Mouse (Mus musculus): ENCODE data around the gene Exoc3l4. TPM values are rescaled to one million over a fixed set of nuclear protein-coding genes. Genes with fewer than 3 reads are reported as not detected.

Exoc3l4 gene
- polyA plus RNA-seq, 1 experiment from 2014 or later, result 10.2 TPM

DNA sequence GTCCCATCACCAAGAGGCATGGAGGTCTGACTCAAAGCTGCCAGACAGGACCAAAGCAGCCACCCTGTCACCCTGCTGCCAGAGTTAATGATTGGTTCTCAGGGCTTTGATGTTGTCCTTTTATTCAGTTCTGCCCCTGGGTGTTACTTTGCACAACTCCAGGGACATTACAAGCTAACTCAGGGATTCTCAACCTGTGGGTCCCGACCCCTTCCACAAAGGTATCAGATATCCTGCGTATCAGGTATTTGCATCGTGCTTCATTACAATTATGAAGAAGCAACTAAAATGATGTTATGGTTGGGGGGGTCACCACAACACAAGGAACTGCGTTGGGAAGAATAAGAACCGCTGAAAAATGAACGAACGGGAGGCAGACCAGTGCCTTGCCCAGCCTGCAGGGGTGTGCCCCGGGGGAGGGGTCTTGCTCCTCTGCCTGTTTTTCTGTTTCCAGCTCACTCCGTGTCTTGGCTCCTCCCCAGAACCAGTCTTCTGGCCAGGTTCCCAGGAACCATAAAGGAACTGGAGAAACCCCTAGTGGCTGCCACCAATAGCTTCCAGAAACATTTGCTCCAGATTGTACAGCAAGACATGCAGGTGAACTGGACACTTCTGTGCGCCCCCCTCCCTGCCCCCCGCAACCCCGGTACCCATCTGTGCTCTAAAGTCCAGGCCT is 10.8 kb downstream of the Exoc3l4 start:
- H3K27ac ChIP-seq (replicated peaks), result no peak overlapping the region
- H3K36me3 ChIP-seq, result no peaks in the 10 kb centered on the region
- no peak overlapping the region for H3K4me3 ChIP-seq
- H3K4me2 ChIP-seq, result no peak overlapping the region
- H3K9ac ChIP-seq, result no peak overlapping the region
- peaks cover 97% of the 10 kb centered on the region for H3K27me3 ChIP-seq (replicated peaks)
- 54% methylated on average over 12 of the region's 12 CpGs for WGBS
- no peak for ATAC-seq (ENCODE audit: extremely low read depth, insufficient number of reproducible peaks, low FRiP score, low TSS enrichment)
- peaks cover 67% of the 10 kb centered on the region for H3K4me1 ChIP-seq
- no peaks in the 10 kb centered on the region for H3K9me3 ChIP-seq

DNA sequence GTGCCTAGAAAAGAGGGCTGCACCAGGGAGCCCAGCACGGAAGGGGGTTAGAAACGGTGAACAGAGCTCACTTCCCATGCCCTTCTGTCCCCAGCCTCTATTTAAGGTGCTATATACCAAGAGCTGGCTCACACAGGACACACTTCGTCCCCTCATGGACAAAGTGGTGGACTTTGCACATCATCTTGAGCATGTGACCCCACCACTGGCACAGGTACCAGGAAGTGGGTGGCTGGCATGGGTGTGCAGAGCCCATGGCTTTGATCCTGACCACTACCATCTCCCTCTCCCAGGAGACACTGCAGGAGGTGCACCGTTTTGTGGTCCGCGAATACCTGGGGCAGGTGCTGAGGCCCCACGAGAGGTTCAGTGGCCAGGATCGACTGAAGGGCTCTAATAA is 11.5 kb downstream of the Exoc3l4 start:
- peaks cover 71% of the 10 kb centered on the region for H3K4me1 ChIP-seq
- peak overlapping the region; percentile 81; the same call in 1 of the 2 replicates for H3K9ac ChIP-seq
- 27% methylated on average over 8 of the region's 8 CpGs for WGBS
- ATAC-seq (ENCODE audit: extremely low read depth, insufficient number of reproducible peaks, low FRiP score, low TSS enrichment), result no peak
- no peaks in the 10 kb centered on the region for H3K9me3 ChIP-seq
- peak overlapping the region; percentile 54; the same call in 1 of the 2 replicates for H3K4me3 ChIP-seq
- peak overlapping the region; percentile 69 for H3K27ac ChIP-seq (replicated peaks)
- H3K27me3 ChIP-seq (replicated peaks), result peaks cover 97% of the 10 kb centered on the region
- peak overlapping the region; percentile 83 for H3K4me2 ChIP-seq
- no peaks in the 10 kb centered on the region for H3K36me3 ChIP-seq

DNA sequence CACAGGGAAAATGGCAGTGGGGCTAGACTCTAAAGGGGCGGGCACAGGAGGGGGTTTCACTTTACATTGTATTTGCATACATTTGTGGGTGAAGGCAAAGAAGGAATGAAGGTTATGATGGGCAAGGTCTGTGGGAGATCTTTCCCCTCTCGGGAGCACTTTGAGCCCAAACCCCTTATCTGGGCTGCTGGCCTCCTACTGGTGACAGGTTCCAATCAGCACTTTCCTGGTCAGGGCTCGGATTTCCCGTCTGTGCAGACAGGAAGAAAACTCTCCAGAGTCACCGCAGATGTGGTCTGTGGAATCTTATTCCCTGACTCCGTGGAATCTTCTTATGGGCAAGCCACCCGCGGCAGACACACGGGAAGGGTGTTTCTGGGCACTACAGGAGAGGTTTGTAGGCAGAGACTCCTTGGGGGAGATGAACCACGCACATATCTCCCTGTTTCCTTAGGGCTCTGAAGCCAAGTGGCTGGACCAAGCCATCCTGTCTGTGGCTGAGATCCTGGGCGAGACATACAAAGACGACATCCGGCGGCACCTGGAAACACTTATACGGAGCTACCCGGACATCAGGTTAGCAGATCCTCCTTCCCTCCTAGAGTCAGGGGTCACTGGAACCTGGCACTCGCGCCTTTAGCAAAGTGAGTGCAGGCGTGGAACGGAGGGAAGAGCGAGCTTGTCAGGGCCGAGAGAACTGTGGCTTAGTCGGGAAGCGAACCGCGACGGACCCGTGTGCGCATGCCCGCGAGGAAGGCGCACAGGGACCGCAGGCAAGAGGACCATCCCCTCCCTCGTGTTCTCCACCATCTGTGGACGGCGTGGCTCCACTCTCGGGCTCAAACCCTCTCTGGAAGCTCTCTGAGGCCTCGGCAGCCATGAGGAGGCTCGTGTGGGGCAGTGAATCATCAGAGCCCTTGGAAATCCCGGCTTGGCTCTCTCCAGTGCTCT is 12.4 kb downstream of the Exoc3l4 start:
- peaks cover 69% of the 10 kb centered on the region for H3K4me1 ChIP-seq
- WGBS, result under 1% methylated on average over 40 of the region's 40 CpGs
- peaks cover 92% of the 10 kb centered on the region for H3K27me3 ChIP-seq (replicated peaks)
- ATAC-seq (ENCODE audit: extremely low read depth, insufficient number of reproducible peaks, low FRiP score, low TSS enrichment), result no peak
- no peaks in the 10 kb centered on the region for H3K36me3 ChIP-seq
- H3K4me2 ChIP-seq, result peak overlapping the region; percentile 83
- no peaks in the 10 kb centered on the region for H3K9me3 ChIP-seq
- peak overlapping the region; percentile 69 for H3K27ac ChIP-seq (replicated peaks)
- H3K9ac ChIP-seq, result peak overlapping the region; percentile 81
- peak overlapping the region; percentile 54 for H3K4me3 ChIP-seq

DNA sequence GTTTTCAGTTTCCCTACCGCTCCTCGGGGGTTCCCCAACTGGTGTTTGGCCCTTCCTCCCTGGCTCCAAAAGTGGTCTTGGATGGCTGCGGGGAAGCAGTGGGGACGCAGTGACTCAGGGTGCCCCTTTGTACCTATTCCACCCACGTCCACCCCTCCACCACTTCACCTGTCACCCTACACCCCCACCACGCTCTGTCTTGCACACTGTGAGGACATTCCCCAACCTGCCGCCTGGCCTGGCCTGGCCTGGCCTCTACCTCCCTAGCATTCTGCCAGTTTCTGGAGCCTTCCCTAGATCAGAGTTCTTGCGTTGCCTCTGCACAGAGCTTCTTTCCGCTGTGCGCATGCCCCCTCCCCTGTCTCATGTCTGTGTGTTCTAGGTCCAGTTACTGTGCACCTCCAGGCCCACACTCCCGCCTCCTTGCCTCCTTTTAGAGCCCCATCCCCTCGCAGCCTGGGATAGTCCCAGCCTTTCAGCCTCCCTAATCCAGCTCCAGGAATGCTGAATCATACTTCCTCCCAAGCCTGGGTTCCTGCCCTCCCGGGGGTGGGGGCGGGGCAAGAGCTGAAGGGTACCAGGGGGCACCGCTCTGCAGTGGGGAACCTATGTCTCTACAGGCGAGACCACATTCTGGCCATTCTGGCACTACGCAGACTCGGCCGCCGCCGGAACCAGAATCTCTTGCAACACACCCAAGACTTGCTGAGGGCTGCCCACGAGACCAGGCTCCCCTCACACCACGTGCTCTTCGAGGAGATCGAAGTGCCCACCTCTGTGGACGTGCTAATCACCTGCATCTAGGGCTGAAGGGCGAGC is 13.4 kb downstream of the Exoc3l4 start:
- Histone ChIP-seq H3K4me1 (peaks cover 79% of the 10 kb centered on the region), H3K27ac (replicated peaks) (peak overlapping the region; percentile 69), H3K4me3 (peak overlapping the region; percentile 54), H3K9ac (peak overlapping the region; percentile 81), H3K9me3 (no peaks in the 10 kb centered on the region), H3K27me3 (replicated peaks) (peaks cover 87% of the 10 kb centered on the region), H3K36me3 (no peaks in the 10 kb centered on the region), H3K4me2 (peak overlapping the region; percentile 83)
- WGBS, result 8% methylated on average over 27 of the region's 27 CpGs
- no peak; the same call in 1 of the 2 replicates for ATAC-seq (ENCODE audit: extremely low read depth, insufficient number of reproducible peaks, low FRiP score, low TSS enrichment)

DNA sequence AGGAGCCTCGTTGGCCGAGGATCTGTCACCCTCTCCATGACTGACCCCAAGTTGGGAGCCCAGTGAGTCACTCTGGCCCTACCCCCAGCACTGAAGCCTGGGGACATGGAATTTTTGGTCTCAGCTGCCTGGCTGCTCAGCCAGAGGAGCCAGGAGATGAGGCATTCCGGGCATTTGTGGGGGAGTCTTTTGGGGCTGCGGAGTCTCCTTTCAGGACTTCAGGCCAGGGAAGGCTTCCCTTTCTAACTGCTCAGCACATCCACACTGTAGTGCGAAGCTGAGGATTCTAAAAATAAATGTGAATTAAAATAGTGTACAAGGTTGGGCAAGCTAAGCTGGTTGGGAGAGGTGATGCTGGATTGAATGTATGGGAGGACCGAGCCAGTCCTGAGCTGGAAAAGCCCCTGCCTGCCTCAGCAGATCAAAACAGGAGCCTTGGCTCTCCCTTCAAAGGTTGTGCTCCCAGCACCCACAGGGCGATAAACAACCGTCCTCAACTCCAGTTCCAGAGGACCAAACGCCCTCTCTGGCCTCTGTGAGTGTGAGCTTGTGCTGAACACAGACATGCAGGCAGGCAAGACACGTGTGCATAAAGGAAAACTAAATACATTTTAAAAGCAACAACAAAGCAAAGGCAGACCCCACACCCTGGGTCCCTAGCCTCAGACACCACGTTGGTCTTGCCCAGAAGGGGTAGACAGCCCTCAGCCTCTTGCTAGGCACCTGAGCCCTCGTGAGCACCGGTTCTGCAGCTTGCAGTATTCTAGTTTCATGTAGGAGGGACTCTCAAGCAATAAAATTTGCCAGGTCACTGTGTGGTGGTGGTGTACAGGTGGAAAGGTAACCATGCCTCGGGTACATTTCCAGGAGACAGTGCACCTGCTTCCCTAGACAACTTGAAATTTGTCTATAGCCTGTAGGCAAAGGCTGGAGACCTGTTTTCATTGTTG is 14.3 kb downstream of the Exoc3l4 start:
- H3K9ac ChIP-seq, result 0 out of 2 replicates have a peak overlapping the region, but pooled peaks have one; percentile 81
- WGBS, result 28% methylated on average over 14 of the region's 14 CpGs
- no peak for ATAC-seq (ENCODE audit: extremely low read depth, insufficient number of reproducible peaks, low FRiP score, low TSS enrichment)
- peak overlapping the region; percentile 54 for H3K4me3 ChIP-seq
- peaks cover 78% of the 10 kb centered on the region for H3K4me1 ChIP-seq
- H3K27ac ChIP-seq (replicated peaks), result peak overlapping the region; percentile 75
- no peaks in the 10 kb centered on the region for H3K36me3 ChIP-seq
- no peaks in the 10 kb centered on the region for H3K9me3 ChIP-seq
- peak overlapping the region; percentile 83 for H3K4me2 ChIP-seq
- peaks cover 89% of the 10 kb centered on the region for H3K27me3 ChIP-seq (replicated peaks)

DNA sequence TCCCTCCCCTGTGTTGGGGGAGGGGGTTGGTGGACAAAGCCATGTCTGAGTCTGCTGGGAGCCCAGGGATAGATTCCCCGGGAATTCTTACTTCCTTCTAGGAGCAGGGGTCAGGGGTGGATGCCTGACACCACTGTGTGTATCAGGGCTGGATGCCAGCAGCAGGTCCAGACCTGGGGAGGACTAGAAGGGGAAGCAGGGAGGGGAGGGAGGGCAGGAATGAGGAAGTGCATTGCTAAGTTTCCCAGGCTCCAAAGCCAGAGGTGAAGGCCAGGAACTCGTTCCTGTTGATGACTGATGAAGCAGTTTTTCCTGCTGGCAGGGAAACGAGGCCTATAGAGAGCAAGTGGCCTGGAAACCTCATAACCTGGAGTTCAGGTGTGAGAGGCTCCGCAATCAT is 15.3 kb downstream of the Exoc3l4 start:
- Histone ChIP-seq H3K36me3 (no peaks in the 10 kb centered on the region), H3K4me2 (no peak overlapping the region), H3K4me1 (peaks cover 83% of the 10 kb centered on the region), H3K4me3 (no peak overlapping the region), H3K9ac (no peak overlapping the region), H3K27me3 (replicated peaks) (peaks cover 89% of the 10 kb centered on the region), H3K27ac (replicated peaks) (peak overlapping the region; percentile 75), H3K9me3 (no peaks in the 10 kb centered on the region)
- no peak for ATAC-seq (ENCODE audit: extremely low read depth, insufficient number of reproducible peaks, low FRiP score, low TSS enrichment)
- WGBS, result 36% methylated on average over 4 of the region's 4 CpGs

DNA sequence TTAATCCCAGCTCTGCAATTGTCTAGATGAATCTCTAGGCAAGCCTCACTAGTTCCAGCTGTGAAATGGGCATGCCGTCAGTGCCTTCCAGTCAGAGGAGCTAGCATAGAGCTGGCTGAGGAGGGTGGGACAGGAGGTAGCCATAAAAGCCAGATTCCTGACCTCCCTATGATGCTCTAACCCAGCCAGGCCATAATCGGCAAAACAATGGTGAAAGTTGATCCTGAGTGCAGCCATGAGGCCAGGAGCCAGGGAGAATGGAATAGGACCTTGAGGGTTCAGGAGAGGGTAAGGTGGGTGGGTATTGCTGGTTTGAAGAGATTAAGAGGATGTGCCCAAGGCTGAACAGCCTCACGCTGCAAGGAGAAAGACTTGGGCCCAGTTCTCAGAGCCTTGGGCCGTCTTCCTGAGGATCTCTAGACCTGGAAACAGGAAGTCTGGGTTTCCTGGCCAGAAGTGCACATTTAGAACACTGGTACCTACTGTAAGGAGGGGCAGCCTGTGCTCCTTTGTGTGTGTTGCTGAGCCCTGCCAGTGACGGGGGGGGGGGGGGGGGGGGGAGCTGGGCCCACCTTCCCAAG is 16.0 kb downstream of the Exoc3l4 start:
- no peak overlapping the region for H3K4me3 ChIP-seq
- no peak overlapping the region for H3K9ac ChIP-seq
- peak overlapping the region; percentile 75 for H3K27ac ChIP-seq (replicated peaks)
- peaks cover 76% of the 10 kb centered on the region for H3K4me1 ChIP-seq
- WGBS, result 55% methylated on average over 5 of the region's 5 CpGs
- no peak for ATAC-seq (ENCODE audit: extremely low read depth, insufficient number of reproducible peaks, low FRiP score, low TSS enrichment)
- no peak overlapping the region for H3K4me2 ChIP-seq
- peaks cover 89% of the 10 kb centered on the region for H3K27me3 ChIP-seq (replicated peaks)
- H3K9me3 ChIP-seq, result no peaks in the 10 kb centered on the region
- no peaks in the 10 kb centered on the region for H3K36me3 ChIP-seq

DNA sequence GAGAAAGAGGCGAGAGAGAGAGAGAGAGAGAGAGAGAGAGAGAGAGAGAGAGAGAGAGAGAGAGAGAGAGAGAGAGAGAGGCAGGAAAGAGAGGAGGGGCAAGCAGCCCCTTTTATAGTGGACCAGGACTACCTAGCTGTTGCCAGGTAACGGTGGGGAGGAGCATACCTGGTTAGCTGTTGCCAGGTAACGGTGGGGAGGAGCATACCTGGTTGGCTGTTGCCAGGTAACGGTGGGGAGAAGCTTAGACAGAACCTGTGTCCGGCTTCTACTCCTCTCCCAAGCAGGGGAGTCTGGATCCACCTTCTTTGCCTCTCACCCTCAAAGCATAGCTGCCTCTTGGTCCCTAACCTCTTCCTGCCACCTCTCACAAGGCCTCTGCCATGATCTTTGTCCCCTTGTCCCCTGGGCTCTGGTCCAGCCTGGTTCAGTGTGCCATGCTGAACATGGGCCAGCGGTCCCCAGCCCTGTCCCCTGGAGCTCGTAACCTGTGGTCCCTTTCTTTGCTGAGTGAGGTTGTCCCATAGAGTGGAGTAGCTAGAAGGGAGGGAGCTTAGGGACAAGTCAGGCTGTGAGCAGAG is 17.4 kb downstream of the Exoc3l4 start:
- no peak overlapping the region for H3K4me3 ChIP-seq
- H3K27ac ChIP-seq (replicated peaks), result peak overlapping the region; percentile 83
- peaks cover 62% of the 10 kb centered on the region for H3K4me1 ChIP-seq
- H3K9me3 ChIP-seq, result no peaks in the 10 kb centered on the region
- H3K27me3 ChIP-seq (replicated peaks), result peaks cover 89% of the 10 kb centered on the region
- 37% methylated on average over 6 of the region's 7 CpGs for WGBS
- H3K9ac ChIP-seq, result no peak overlapping the region
- H3K36me3 ChIP-seq, result no peaks in the 10 kb centered on the region
- peak overlapping the region; percentile 24 for H3K4me2 ChIP-seq
- no peak for ATAC-seq (ENCODE audit: extremely low read depth, insufficient number of reproducible peaks, low FRiP score, low TSS enrichment)

DNA sequence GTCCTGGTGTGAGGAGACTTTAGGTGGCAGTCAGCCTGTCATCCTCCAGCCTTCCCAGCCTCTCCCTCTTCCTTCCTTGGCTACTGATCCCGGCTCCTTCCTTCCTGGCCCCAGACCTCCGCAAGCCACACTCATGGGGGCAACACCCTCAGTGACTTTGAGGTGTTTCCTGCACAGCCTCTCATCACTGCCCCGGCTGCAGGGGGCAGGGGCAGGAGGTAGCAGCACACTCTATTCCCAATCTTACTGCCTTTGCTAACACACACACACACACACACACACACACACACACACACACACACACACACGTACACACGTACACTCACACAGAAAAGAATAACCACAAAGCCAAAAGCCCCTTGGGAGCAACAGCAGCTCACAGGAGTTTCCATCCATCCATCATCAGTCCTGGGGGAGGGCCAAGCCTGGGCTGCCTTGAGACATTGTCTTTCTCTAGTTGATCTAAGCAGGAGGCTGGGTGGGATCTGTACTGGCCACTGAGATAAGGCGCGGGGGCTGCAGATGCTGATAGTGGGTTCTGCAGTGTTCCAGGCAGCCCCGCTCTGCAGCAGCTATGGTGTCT is 18.0 kb downstream of the Exoc3l4 start:
- peak; percentile 47 for ATAC-seq (ENCODE audit: extremely low read depth, insufficient number of reproducible peaks, low FRiP score, low TSS enrichment)
- Histone ChIP-seq H3K4me2 (peak overlapping the region; percentile 24), H3K9ac (no peak overlapping the region), H3K9me3 (no peaks in the 10 kb centered on the region), H3K4me3 (no peak overlapping the region), H3K27me3 (replicated peaks) (peaks cover 91% of the 10 kb centered on the region), H3K27ac (replicated peaks) (peak overlapping the region; percentile 83), H3K4me1 (peaks cover 56% of the 10 kb centered on the region), H3K36me3 (no peaks in the 10 kb centered on the region)
- WGBS, result 9% methylated on average over 8 of the region's 8 CpGs
